ENCODE assay signal across 17 mouse cellular contexts in the genomic region with DNA sequence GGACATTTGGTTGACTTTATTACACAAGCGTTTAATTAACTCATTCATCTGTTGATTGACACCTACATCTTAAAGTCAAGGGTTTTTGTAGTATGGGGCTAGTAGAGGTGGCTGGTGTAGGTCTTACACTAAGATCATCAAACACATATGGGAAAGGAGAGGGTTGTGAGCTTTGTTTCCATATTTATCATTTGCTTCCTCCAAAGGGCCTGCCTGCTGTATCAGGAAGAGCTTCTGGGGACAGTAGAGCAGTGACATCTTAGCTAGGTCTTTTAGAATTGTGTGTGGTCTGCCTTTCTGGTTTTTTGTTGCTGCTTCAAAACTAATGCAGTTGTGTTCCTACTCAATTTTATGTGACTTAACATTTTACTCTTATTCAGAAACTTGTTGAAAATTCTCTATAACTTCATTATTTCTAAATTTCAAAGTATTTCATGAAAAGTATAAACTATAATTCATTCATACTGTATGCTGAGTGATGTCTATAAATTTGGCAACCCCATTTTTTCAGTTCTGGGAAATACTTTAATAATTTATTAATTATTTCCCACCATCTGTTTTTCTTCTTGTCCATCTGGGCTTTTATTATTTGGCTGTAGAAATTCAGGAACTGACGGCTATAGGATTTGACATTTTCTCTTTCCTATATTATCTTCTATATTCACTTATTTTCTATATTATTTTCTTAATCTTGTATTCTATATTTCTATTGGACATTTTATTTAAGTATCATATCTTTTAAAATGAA.
DNase-seq lines count a peak whose midpoint lies in the region; TF ChIP-seq lines count a peak whose summit lies in the region.
"Had no signal": no experiment of that assay in that cellular context is flagged by ENCODE, and none has a peak within 500 bp of the region (broad histone marks: within the 10 kb centered on the region; RNA-seq: fewer than 3 reads in every experiment).

No protein-coding gene starts in this region.

- peak; percentile 71 for DNase-seq in brain, adult 2 months (ENCODE audit: low read depth, low spot score)
- DNase-seq in brain, embryonic 14.5 days (ENCODE audit: low read depth) = peak; percentile 6
- DNase-seq in cerebellum, adult 2 months = peak in 1 of 2 experiments; percentile 75
- DNase-seq in cerebellum, postnatal 10 days = peak; percentile 3 to 26
- no peak for DNase-seq in kidney, postnatal 10 days
- no peak for DNase-seq in layer of hippocampus, adult 11-12 months (ENCODE audit: low spot score)
- DNase-seq in lung, postnatal 25 days (ENCODE audit: low spot score) = no peak
- DNase-seq: adrenal gland, adult 2 months; adrenal gland, postnatal 25 days; heart, adult 18-20 months; heart, postnatal 14 days; kidney, adult 11 months had no signal

- no peak for TF ChIP-seq POLR2A in brain, embryonic 14.5 days (IDR thresholded peaks at IDR 0.05; ENCODE audit: borderline replicate concordance, extremely low read depth, insufficient read depth, insufficient read length, poor library complexity, severe bottlenecking)
- TF ChIP-seq POLR2A in cerebellum, adult 2 months (IDR thresholded peaks at IDR 0.05; ENCODE audit: borderline replicate concordance, insufficient read depth, low read length) = no peak

- TF ChIP-seq CTCF in brain, embryonic 14.5 days (IDR thresholded peaks at IDR 0.05; ENCODE audit: borderline replicate concordance, extremely low read depth, insufficient read depth, insufficient read length) = no peak
- no peak for TF ChIP-seq CTCF in cerebellum, adult 2 months (IDR thresholded peaks at IDR 0.05; ENCODE audit: borderline replicate concordance, insufficient read depth, low read depth, low read length)

- no peaks in the 10 kb centered on the region for H3K27me3 ChIP-seq in cerebellum, adult 2 months (ENCODE audit: control insufficient read depth, insufficient read depth, low read length)
- H3K27me3 ChIP-seq: forebrain, embryonic 13.5 days; heart, embryonic 15.5 days; hindbrain, embryonic 13.5 days had no signal

- H3K27ac ChIP-seq in cerebellum, adult 2 months (ENCODE audit: insufficient read depth, low read length) = peak overlapping the region; percentile 62; the same call in 1 of the 2 replicates
- H3K27ac ChIP-seq: embryonic facial prominence, embryonic 10.5 days; forebrain, embryonic 13.5 days; heart, embryonic 15.5 days; hindbrain, embryonic 13.5 days; hindbrain, postnatal 0 days had no signal

- WGBS in cerebellum, adult 2 months = 28% methylated on average over 2 of the region's 2 CpGs

- no peaks in the 10 kb centered on the region; the same call in 1 of the 2 replicates for H3K4me1 ChIP-seq in cerebellum, adult 2 months (ENCODE audit: control insufficient read depth, insufficient read depth, low read length)
- H3K4me1 ChIP-seq: embryonic facial prominence, embryonic 10.5 days; forebrain, embryonic 13.5 days; heart, embryonic 15.5 days; hindbrain, embryonic 13.5 days had no signal

- H3K4me3 ChIP-seq in cerebellum, adult 2 months (replicated peaks; ENCODE audit: insufficient read depth, low read depth, low read length) = no peak overlapping the region
- H3K4me3 ChIP-seq: embryonic facial prominence, embryonic 10.5 days; forebrain, embryonic 13.5 days; heart, embryonic 15.5 days; hindbrain, embryonic 13.5 days had no signal

Comparison
In these comparisons a context has a peak if more than half of its experiments do, and no peak if none do; other contexts are left out.
1. DNase-seq: peak in brain, adult 2 months (single experiment), brain, embryonic 14.5 days (single experiment) and cerebellum, postnatal 10 days (2 of 2); none in kidney, postnatal 10 days (single experiment), layer of hippocampus, adult 11-12 months (single experiment) and lung, postnatal 25 days (single experiment).